Mouse (Mus musculus): ENCODE measurements at regions not wholly inside any gene's neighbourhood (a gene's known extent, or its start where the extent isn't known, plus 50 kb on each side); places are given as distances from the start of the nearest gene placed in this dataset.

DNA sequence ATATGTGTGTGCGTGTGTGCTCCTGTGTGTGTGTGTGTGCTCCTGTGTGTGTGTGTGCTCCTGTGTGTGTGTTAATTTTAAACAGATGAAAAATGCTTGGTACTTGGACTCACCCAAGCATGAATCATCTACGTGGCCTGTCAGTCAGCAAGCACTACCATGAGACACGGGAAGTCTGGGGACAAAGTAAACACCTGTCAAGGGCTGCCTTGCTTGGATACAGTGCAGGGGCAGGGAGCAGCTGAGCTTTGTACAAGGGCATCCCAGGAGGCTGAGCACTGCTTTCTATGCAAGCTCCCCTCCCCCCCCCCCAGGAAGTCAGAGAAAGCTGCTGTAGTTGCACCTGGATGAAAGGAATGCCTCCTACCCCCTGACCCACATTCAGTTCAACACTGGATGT is 173.8 kb upstream of the Gcfc2 start:
- no peaks in the 10 kb centered on the region for H3K9me3 ChIP-seq (replicated peaks; ENCODE audit: control insufficient read depth, insufficient read depth, low read length, poor library complexity, severe bottlenecking)
- H3K4me3 ChIP-seq (ENCODE audit: low read depth, low read length): no peak overlapping the region
- no peaks in the 10 kb centered on the region for H3K27me3 ChIP-seq (ENCODE audit: control insufficient read depth, insufficient read depth, low read length, poor library complexity, severe bottlenecking)
- TF ChIP-seq CTCF (IDR thresholded peaks at IDR 0.05; ENCODE audit: low read depth, low read length) (no peak), POLR2A (IDR thresholded peaks at IDR 0.05; ENCODE audit: insufficient read depth, low read length) (no peak), EP300 (IDR thresholded peaks at IDR 0.05; ENCODE audit: insufficient read depth, low read depth, low read length) (no peak)
- H3K36me3 ChIP-seq (ENCODE audit: control insufficient read depth, insufficient read depth, low read length, poor library complexity, severe bottlenecking): no peaks in the 10 kb centered on the region
- H3K4me1 ChIP-seq (ENCODE audit: control insufficient read depth, insufficient read depth, low read length): no peaks in the 10 kb centered on the region
- H3K27ac ChIP-seq (ENCODE audit: insufficient read depth, low read length): no peak overlapping the region
- no peak overlapping the region for H3K9ac ChIP-seq (ENCODE audit: low read depth, poor library complexity, severe bottlenecking)

DNA sequence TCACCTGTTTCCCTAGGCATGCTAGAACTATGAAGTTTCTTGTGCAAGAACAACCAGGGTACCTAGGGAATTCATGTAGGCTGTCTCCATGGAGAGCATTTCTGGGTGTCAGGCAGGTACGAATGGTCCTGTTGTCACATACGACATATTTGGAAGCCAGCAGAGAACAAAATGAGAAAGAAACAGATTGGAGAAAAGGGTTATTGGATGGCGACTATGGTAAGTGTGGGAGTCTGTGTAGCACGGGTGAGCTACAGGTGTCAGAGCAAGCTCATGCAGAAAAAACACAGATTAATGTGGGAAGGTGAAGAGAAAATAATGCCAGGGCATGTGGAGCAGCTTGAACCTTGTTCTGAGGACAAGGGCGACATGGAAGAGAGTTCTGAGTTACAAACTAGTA is 171.8 kb upstream of the Gcfc2 start:
- no peak for TF ChIP-seq EP300 (IDR thresholded peaks at IDR 0.05; ENCODE audit: insufficient read depth, low read depth, low read length)
- TF ChIP-seq POLR2A (IDR thresholded peaks at IDR 0.05; ENCODE audit: insufficient read depth, low read length): no peak
- TF ChIP-seq CTCF (IDR thresholded peaks at IDR 0.05; ENCODE audit: low read depth, low read length): no peak
- H3K27me3 ChIP-seq (ENCODE audit: control insufficient read depth, insufficient read depth, low read length, poor library complexity, severe bottlenecking): no peaks in the 10 kb centered on the region
- H3K4me3 ChIP-seq (ENCODE audit: low read depth, low read length): no peak overlapping the region
- no peaks in the 10 kb centered on the region for H3K9me3 ChIP-seq (replicated peaks; ENCODE audit: control insufficient read depth, insufficient read depth, low read length, poor library complexity, severe bottlenecking)
- H3K27ac ChIP-seq (ENCODE audit: insufficient read depth, low read length): no peak overlapping the region
- no peaks in the 10 kb centered on the region for H3K4me1 ChIP-seq (ENCODE audit: control insufficient read depth, insufficient read depth, low read length)
- H3K9ac ChIP-seq (ENCODE audit: low read depth, poor library complexity, severe bottlenecking): no peak overlapping the region
- no peaks in the 10 kb centered on the region for H3K36me3 ChIP-seq (ENCODE audit: control insufficient read depth, insufficient read depth, low read length, poor library complexity, severe bottlenecking)

DNA sequence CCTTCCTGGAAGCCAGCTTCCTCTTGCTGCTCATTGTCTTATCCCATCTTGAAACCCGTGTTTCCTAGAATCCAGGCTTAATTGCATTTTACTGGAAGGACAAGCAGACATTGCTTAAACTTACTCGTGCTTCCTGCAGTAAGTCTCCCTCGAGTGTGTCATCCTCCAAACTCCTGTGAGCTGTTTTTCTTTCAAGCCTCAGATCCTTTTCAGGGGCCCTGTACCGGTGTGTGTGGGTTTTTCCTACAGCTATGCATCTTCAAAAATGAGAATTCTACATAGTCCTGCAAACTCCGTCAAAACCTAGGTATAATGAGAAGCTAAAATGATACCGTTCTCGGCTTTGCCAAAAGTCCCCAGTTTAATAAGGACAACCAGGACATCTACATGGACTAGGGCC is 167.2 kb upstream of the Gcfc2 start:
- Histone ChIP-seq H3K36me3 (ENCODE audit: control insufficient read depth, insufficient read depth, low read length, poor library complexity, severe bottlenecking) (no peaks in the 10 kb centered on the region), H3K9ac (ENCODE audit: low read depth, poor library complexity, severe bottlenecking) (no peak overlapping the region), H3K4me1 (ENCODE audit: control insufficient read depth, insufficient read depth, low read length) (no peaks in the 10 kb centered on the region), H3K27ac (ENCODE audit: insufficient read depth, low read length) (no peak overlapping the region), H3K27me3 (ENCODE audit: control insufficient read depth, insufficient read depth, low read length, poor library complexity, severe bottlenecking) (no peaks in the 10 kb centered on the region), H3K9me3 (replicated peaks; ENCODE audit: control insufficient read depth, insufficient read depth, low read length, poor library complexity, severe bottlenecking) (no peaks in the 10 kb centered on the region), H3K4me3 (ENCODE audit: low read depth, low read length) (no peak overlapping the region)
- TF ChIP-seq EP300 (IDR thresholded peaks at IDR 0.05; ENCODE audit: insufficient read depth, low read depth, low read length) (no peak), CTCF (IDR thresholded peaks at IDR 0.05; ENCODE audit: low read depth, low read length) (no peak), POLR2A (IDR thresholded peaks at IDR 0.05; ENCODE audit: insufficient read depth, low read length) (no peak)

DNA sequence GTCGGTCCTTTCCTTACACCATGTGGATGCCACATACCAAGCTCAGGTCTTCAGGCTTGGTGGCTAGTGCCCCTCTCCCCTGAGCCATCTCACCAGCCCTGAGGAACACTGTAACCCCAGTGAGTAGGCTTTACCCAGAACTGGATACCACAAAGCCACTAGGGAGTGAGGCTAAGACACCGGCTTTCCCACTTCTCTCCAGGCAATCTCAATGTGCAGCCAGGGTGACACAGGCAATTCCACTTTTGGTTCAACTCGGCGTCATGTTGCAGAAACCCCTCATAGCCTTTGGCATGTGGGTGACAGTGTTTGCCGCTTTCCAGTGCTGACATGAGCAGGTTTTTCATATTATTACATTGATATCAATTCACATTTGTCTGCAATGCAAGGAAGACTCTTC is 164.6 kb upstream of the Gcfc2 start:
- no peak overlapping the region for H3K9ac ChIP-seq (ENCODE audit: low read depth, poor library complexity, severe bottlenecking)
- H3K27ac ChIP-seq (ENCODE audit: insufficient read depth, low read length): no peak overlapping the region
- no peaks in the 10 kb centered on the region for H3K27me3 ChIP-seq (ENCODE audit: control insufficient read depth, insufficient read depth, low read length, poor library complexity, severe bottlenecking)
- H3K4me3 ChIP-seq (ENCODE audit: low read depth, low read length): no peak overlapping the region
- no peaks in the 10 kb centered on the region for H3K36me3 ChIP-seq (ENCODE audit: control insufficient read depth, insufficient read depth, low read length, poor library complexity, severe bottlenecking)
- no peak for TF ChIP-seq POLR2A (IDR thresholded peaks at IDR 0.05; ENCODE audit: insufficient read depth, low read length)
- TF ChIP-seq EP300 (IDR thresholded peaks at IDR 0.05; ENCODE audit: insufficient read depth, low read depth, low read length): no peak
- TF ChIP-seq CTCF (IDR thresholded peaks at IDR 0.05; ENCODE audit: low read depth, low read length): no peak
- H3K4me1 ChIP-seq (ENCODE audit: control insufficient read depth, insufficient read depth, low read length): no peaks in the 10 kb centered on the region
- H3K9me3 ChIP-seq (replicated peaks; ENCODE audit: control insufficient read depth, insufficient read depth, low read length, poor library complexity, severe bottlenecking): no peaks in the 10 kb centered on the region

DNA sequence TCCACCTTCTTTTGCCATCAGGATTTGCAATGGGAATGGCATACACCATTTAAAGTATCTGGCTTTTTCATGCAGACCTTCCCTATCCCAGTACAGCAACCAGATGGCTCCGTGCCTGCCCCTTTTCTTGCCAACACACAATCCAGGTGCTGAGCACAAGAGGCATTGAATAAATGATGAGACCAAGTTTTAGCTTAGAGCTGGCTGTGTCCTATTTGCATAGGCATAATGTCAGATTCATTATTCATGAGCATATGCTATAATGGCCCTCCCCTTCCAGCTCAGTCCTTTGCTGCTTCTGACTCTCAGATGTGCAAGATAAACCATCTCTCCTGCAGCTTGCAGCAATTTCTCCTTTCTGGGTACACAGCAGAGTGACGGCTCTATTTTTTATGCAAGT is 163.3 kb upstream of the Gcfc2 start:
- Histone ChIP-seq H3K27ac (ENCODE audit: insufficient read depth, low read length) (no peak overlapping the region), H3K36me3 (ENCODE audit: control insufficient read depth, insufficient read depth, low read length, poor library complexity, severe bottlenecking) (no peaks in the 10 kb centered on the region), H3K4me1 (ENCODE audit: control insufficient read depth, insufficient read depth, low read length) (no peaks in the 10 kb centered on the region), H3K4me3 (ENCODE audit: low read depth, low read length) (no peak overlapping the region), H3K9ac (ENCODE audit: low read depth, poor library complexity, severe bottlenecking) (no peak overlapping the region), H3K27me3 (ENCODE audit: control insufficient read depth, insufficient read depth, low read length, poor library complexity, severe bottlenecking) (no peaks in the 10 kb centered on the region), H3K9me3 (replicated peaks; ENCODE audit: control insufficient read depth, insufficient read depth, low read length, poor library complexity, severe bottlenecking) (no peaks in the 10 kb centered on the region)
- TF ChIP-seq POLR2A (IDR thresholded peaks at IDR 0.05; ENCODE audit: insufficient read depth, low read length) (no peak), CTCF (IDR thresholded peaks at IDR 0.05; ENCODE audit: low read depth, low read length) (no peak)

DNA sequence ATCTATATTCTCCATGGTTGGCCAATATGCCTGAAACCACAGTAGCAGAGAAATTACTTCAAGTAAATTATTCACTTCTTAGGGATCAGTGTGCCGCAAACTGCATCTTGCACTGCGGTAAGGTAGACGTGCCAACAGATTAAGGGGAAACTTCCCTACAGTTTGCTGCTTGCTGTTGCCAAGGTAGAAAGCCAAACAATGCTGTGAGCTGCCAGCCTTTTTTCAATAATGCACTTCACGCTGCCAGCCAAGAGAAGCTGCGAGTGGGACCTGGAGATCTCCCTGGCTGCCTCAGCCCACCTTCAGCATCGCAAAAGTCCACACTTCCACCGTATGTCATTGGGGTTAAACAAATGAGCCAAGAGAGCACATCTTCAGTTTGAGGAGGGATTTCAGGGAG is 157.6 kb upstream of the Gcfc2 start:
- no peaks in the 10 kb centered on the region for H3K4me1 ChIP-seq (ENCODE audit: control insufficient read depth, insufficient read depth, low read length)
- no peak overlapping the region for H3K27ac ChIP-seq (ENCODE audit: insufficient read depth, low read length)
- H3K9me3 ChIP-seq (replicated peaks; ENCODE audit: control insufficient read depth, insufficient read depth, low read length, poor library complexity, severe bottlenecking): no peaks in the 10 kb centered on the region
- no peak for TF ChIP-seq POLR2A (IDR thresholded peaks at IDR 0.05; ENCODE audit: insufficient read depth, low read length)
- TF ChIP-seq CTCF (IDR thresholded peaks at IDR 0.05; ENCODE audit: low read depth, low read length): no peak
- TF ChIP-seq EP300 (IDR thresholded peaks at IDR 0.05; ENCODE audit: insufficient read depth, low read depth, low read length): no peak
- H3K36me3 ChIP-seq (ENCODE audit: control insufficient read depth, insufficient read depth, low read length, poor library complexity, severe bottlenecking): no peaks in the 10 kb centered on the region
- no peak overlapping the region for H3K4me3 ChIP-seq (ENCODE audit: low read depth, low read length)
- no peaks in the 10 kb centered on the region for H3K27me3 ChIP-seq (ENCODE audit: control insufficient read depth, insufficient read depth, low read length, poor library complexity, severe bottlenecking)
- H3K9ac ChIP-seq (ENCODE audit: low read depth, poor library complexity, severe bottlenecking): no peak overlapping the region

Measured in ES-Bruce4 (cell line).